Mouse (Mus musculus) heart, postnatal 4 days (tissue): ENCODE results near the gene Gp1bb. TPM values are rescaled to one million over a fixed set of nuclear protein-coding genes. Genes with fewer than 3 reads are reported as not detected.

ENCODE experiments used
- DNase-seq: peaks from one replicate; pipeline ENCODE4 v3.0.0; 2021
- total RNA-seq, 2 experiments: library from RNA; stranded (reverse); gene quantifications; 2 replicates each; pipeline ENCODE4 v1.2.3; 2021

Gp1bb gene
- total RNA-seq, 2 experiments from 2014 or later: 0.32 to 1.1 TPM

GRCm38 (mm10) chr16:18628206-18628947 is 6.2 kb upstream of the Gp1bb start:
- no peak for DNase-seq

GRCm38 (mm10) chr16:18627163-18627562 is 5.0 kb upstream of the Gp1bb start:
- DNase-seq: no peak

GRCm38 (mm10) chr16:18626376-18626878 is 4.2 kb upstream of the Gp1bb start, which contains the start of gene Gm49601:
Gene Gm49601, minus strand, starts transcription at chr16:18626427.
- DNase-seq: peak; percentile 87

- DNase-seq: no peak
Observed at GRCm38 (mm10) chr16:18625791-18626311, 3.6 kb upstream of the Gp1bb start.

GRCm38 (mm10) chr16:18625097-18625496 is 2.9 kb upstream of the Gp1bb start:
- DNase-seq: no peak

- DNase-seq: no peak
Observed at GRCm38 (mm10) chr16:18624641-18625040, 2.4 kb upstream of the Gp1bb start.

GRCm38 (mm10) chr16:18623751-18624540 is 1.7 kb upstream of the Gp1bb start:
- DNase-seq: no peak

- DNase-seq: no peak
Observed at GRCm38 (mm10) chr16:18622916-18623750, 930 bp upstream of the Gp1bb start.

- peak; percentile 51 for DNase-seq
Observed at GRCm38 (mm10) chr16:18621362-18622001, 721 bp downstream of the Gp1bb start.

- peak; percentile 46 for DNase-seq
Observed at GRCm38 (mm10) chr16:18620601-18621361, 1.4 kb downstream of the Gp1bb start.

GRCm38 (mm10) chr16:18620201-18620600 is 2.0 kb downstream of the Gp1bb start:
- DNase-seq: no peak

- DNase-seq: no peak
Observed at GRCm38 (mm10) chr16:18619110-18619509, 3.1 kb downstream of the Gp1bb start.

GRCm38 (mm10) chr16:18618297-18618696 is 3.9 kb downstream of the Gp1bb start:
- no peak for DNase-seq

- peak; percentile 93 for DNase-seq
Observed at GRCm38 (mm10) chr16:18617370-18618065, 4.7 kb downstream of the Gp1bb start.

- no peak for DNase-seq
Observed at GRCm38 (mm10) chr16:18613301-18613700, 8.9 kb downstream of the Gp1bb start.

- no peak for DNase-seq
Observed at GRCm38 (mm10) chr16:18611752-18612151, 10.5 kb downstream of the Gp1bb start.

GRCm38 (mm10) chr16:18609099-18609498 is 13.1 kb downstream of the Gp1bb start:
- no peak for DNase-seq

GRCm38 (mm10) chr16:18608226-18608625 is 14.0 kb downstream of the Gp1bb start:
- no peak for DNase-seq

- DNase-seq: no peak
Observed at GRCm38 (mm10) chr16:18605705-18606104, 16.5 kb downstream of the Gp1bb start.

GRCm38 (mm10) chr16:18604267-18604701 is 17.9 kb downstream of the Gp1bb start:
- DNase-seq: peak; percentile 78
